Mouse (Mus musculus): ENCODE results near the gene Zfp110. TPM values are rescaled to one million over a fixed set of nuclear protein-coding genes. Genes with fewer than 3 reads are reported as not detected.

Gene Zfp110
- polyA plus RNA-seq (2012; rRNA removed): 7.0 and 8.6 TPM in 2 replicates

DNA sequence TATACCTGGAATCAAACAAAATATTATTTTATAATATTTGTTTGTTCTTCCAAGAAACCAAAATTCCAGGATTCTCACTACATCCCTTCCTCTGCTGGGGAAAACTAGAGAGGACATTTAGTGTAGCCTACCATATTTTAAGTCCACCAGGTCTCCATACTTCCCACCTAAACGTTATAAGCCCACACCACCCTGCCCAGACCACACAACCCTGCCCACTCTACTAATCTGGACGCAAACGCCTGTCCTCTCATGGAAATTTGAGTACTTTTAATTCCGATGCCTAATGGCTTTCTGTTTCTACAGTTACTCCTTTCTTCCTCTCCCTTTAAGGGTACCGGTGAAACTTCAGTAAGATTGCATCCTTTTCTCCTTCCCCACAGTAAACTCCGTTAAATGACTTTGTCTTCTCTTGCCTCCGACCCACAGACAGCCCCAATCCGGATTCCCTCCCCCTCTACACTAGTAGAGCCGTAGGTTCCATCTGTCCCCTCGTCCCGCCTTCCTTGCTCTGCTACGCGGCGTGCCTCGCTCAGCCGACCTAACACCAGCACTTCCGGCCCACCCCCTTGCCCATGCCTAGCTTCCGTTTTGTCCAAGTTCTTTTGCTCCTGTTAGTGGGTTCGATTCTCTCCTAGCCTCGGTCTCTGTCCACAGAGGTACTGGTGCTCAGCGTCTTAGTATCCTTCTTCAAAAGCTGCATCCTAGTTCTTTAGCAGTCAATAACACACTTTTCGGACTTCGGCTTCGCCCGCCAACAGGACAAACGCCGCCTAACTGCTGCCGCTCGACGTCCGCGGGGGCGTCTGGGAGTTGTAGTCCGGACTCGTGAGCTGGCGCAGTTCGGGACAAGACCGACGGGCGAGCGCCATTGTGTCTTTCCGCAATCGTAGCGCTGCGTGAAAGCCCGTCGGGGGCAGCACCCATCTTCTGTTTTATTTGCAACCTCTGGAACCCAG, at the start of gene Zfp110:
Gene Zfp110 (plus strand): TSS at position 600 of the 959 bp plus-strand sequence.

GRCm38 (mm10) chr7:12802866-12803726, 31.5 kb upstream of the Zfp110 start, which contains the start of gene Zscan18:
Zscan18 (minus strand) TSS chr7:12803635.

DNA sequence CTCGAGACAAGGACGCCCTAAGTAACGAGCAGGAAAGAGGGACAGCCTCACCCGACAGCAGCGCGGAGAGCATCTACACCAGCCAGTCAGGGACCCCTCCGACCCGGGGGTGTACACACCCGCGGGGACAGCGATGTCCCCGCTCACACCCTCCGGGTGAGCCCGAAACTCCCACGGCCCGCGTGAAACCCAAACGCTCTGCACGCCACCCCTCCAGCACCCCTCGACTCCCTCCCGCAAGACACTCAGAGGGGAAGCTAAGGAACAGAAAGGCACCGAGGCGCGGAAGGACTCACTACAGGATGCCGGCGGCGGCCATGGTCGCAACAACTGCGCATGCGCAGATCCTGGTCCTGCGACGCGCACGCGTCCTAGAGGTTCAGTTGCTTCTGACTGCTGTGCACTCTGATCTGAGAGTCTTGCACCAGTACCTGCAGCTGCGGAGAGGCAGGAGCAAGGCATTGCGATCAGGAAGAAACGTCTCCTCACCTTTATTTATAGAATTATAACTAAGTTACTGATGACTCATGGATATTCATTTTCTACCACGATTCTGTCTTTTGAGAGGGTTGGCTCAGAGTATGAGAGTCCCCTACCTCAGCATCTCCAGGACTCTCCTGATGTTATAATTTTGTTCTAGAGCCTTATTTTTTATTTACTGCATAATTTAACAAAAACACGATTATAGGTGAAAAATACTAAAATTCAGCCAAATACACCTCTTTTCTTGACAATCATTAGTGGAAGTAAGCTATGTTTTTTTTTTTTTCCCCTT, 15.9 kb upstream of the Zfp110 start, which contains the start of gene Zfp329:
Gene Zfp329 (minus strand): TSS at position 338 of the 775 bp plus-strand sequence.

GRCm38 (mm10) chr7:12880911-12881660, 46.5 kb downstream of the Zfp110 start, which contains the start of gene Zfp128:
Zfp128 (plus strand) TSS chr7:12881177.

GRCm38 (mm10) chr7:12897655-12898410, 63.3 kb downstream of the Zfp110 start, which contains the start of gene Zscan22:
Zscan22 (plus strand) TSS chr7:12897815.

Other genes starting within 250 kb of the Zfp110 start
- gene Vmn2r53, start 226.0 kb upstream of the Zfp110 start, polyA plus RNA-seq (2012; rRNA removed): not detected in 2 replicates
- not detected in 2 replicates for gene Vmn2r54, start 194.4 kb upstream of the Zfp110 start, polyA plus RNA-seq (2012; rRNA removed)
- not detected in 2 replicates for gene Vmn2r55, start 149.8 kb upstream of the Zfp110 start, polyA plus RNA-seq (2012; rRNA removed)
- not detected in 2 replicates for gene Vmn2r56, start 99.8 kb upstream of the Zfp110 start, polyA plus RNA-seq (2012; rRNA removed)
- 0.37 and 0.43 TPM in 2 replicates for gene Zscan18, start 31.1 kb upstream of the Zfp110 start, polyA plus RNA-seq (2012; rRNA removed)
- 0.41 and 0.47 TPM in 2 replicates for gene Zfp329, start 15.9 kb upstream of the Zfp110 start, polyA plus RNA-seq (2012; rRNA removed)
- 0.53 and 0.54 TPM in 2 replicates for gene Zfp128, start 46.4 kb downstream of the Zfp110 start, polyA plus RNA-seq (2012; rRNA removed)
- gene Zscan22, start 63.1 kb downstream of the Zfp110 start, polyA plus RNA-seq (2012; rRNA removed): 6.0 and 7.0 TPM in 2 replicates
- 1,881 and 2,138 TPM in 2 replicates for gene Rps5, start 87.5 kb downstream of the Zfp110 start, polyA plus RNA-seq (2012; rRNA removed)
- gene Rnf225, start 92.7 kb downstream of the Zfp110 start, polyA plus RNA-seq (2012; rRNA removed): 0.44 and 0.58 TPM in 2 replicates
- 5.8 and 6.6 TPM in 2 replicates for gene Zfp324, start 131.1 kb downstream of the Zfp110 start, polyA plus RNA-seq (2012; rRNA removed)
- gene Zfp446, start 143.1 kb downstream of the Zfp110 start, polyA plus RNA-seq (2012; rRNA removed): 3.3 and 3.6 TPM in 2 replicates
- 0.22 and 0.25 TPM in 2 replicates for gene Slc27a5, start 163.4 kb downstream of the Zfp110 start, polyA plus RNA-seq (2012; rRNA removed)
- gene Trim28, start 164.4 kb downstream of the Zfp110 start, polyA plus RNA-seq (2012; rRNA removed): 205 and 241 TPM in 2 replicates
- gene Zbtb45, start 175.3 kb downstream of the Zfp110 start, polyA plus RNA-seq (2012; rRNA removed): 28.8 and 31.4 TPM in 2 replicates
- gene Chmp2a, start 200.0 kb downstream of the Zfp110 start, polyA plus RNA-seq (2012; rRNA removed): 81.9 and 83.8 TPM in 2 replicates
- gene Ube2m, start 203.5 kb downstream of the Zfp110 start, polyA plus RNA-seq (2012; rRNA removed): 96.9 and 116 TPM in 2 replicates
- gene Mzf1, start 220.0 kb downstream of the Zfp110 start, polyA plus RNA-seq (2012; rRNA removed): 1.7 and 2.0 TPM in 2 replicates

Measured in colon, adult 2 months (tissue).